Mouse (Mus musculus): ENCODE results near the gene Rasl12.

The Rasl12 gene

GRCm38 (mm10) chr9:65398279-65398678 is at the start of gene Rasl12:
Gene Rasl12 (plus strand): TSS chr9:65398506.
- DNase-seq = peak; percentile 26

GRCm38 (mm10) chr9:65353251-65353650 is 45.1 kb upstream of the Rasl12 start:
- DNase-seq = no peak

GRCm38 (mm10) chr9:65356561-65356960 is 41.7 kb upstream of the Rasl12 start:
- no peak for DNase-seq

GRCm38 (mm10) chr9:65356971-65357370 is 41.3 kb upstream of the Rasl12 start:
- DNase-seq = no peak

GRCm38 (mm10) chr9:65358956-65359480 is 39.3 kb upstream of the Rasl12 start:
- no peak for DNase-seq

- no peak for DNase-seq
Measured at GRCm38 (mm10) chr9:65360641-65361448, 37.5 kb upstream of the Rasl12 start, which contains the start of gene Ubap1l. Gene Ubap1l (plus strand): TSS chr9:65361041.

GRCm38 (mm10) chr9:65363684-65364083 is 34.6 kb upstream of the Rasl12 start:
- no peak for DNase-seq

GRCm38 (mm10) chr9:65365721-65366120 is 32.6 kb upstream of the Rasl12 start:
- no peak for DNase-seq

- DNase-seq = no peak
Measured at GRCm38 (mm10) chr9:65371756-65372155, 26.6 kb upstream of the Rasl12 start.

- no peak for DNase-seq
Measured at GRCm38 (mm10) chr9:65372449-65372848, 25.9 kb upstream of the Rasl12 start.

GRCm38 (mm10) chr9:65374468-65375162 is 23.7 kb upstream of the Rasl12 start:
- no peak for DNase-seq

- peak; percentile 68 for DNase-seq
Measured at GRCm38 (mm10) chr9:65375163-65375934, 23.0 kb upstream of the Rasl12 start.

GRCm38 (mm10) chr9:65381017-65381590 is 17.2 kb upstream of the Rasl12 start:
- no peak for DNase-seq

GRCm38 (mm10) chr9:65382031-65382750 is 16.1 kb upstream of the Rasl12 start:
- DNase-seq = no peak

- DNase-seq = no peak
Measured at GRCm38 (mm10) chr9:65382751-65383097, 15.6 kb upstream of the Rasl12 start.

- DNase-seq = no peak
Measured at GRCm38 (mm10) chr9:65384276-65384675, 14.0 kb upstream of the Rasl12 start.

- DNase-seq = no peak
Measured at GRCm38 (mm10) chr9:65386373-65387140, 11.7 kb upstream of the Rasl12 start.

- DNase-seq = peak; percentile 16
Measured at GRCm38 (mm10) chr9:65390752-65391612, 7.3 kb upstream of the Rasl12 start.

GRCm38 (mm10) chr9:65391613-65391964 is 6.7 kb upstream of the Rasl12 start, which contains the start of gene Kbtbd13:
Gene Kbtbd13 (minus strand): TSS chr9:65391652.
- DNase-seq = no peak

GRCm38 (mm10) chr9:65392638-65393364 is 5.5 kb upstream of the Rasl12 start:
- DNase-seq = peak; percentile 42

All from right cerebral cortex, postnatal 25 days (tissue).